Mouse (Mus musculus) testis, adult 2 months (tissue): ENCODE measurements around the gene Sik2.

Experiments
- CTCF ChIP-seq: fragments of 200-500 bp; IDR thresholded peaks from 2 replicates; pipeline ENCODE4 v1.5.1; 2012; ENCODE audit warnings: low read depth, mild to moderate bottlenecking, inconsistent platforms, low read length, moderate library complexity; ENCODE audit not compliant: control insufficient read depth, insufficient read depth, insufficient replicate concordance
- POLR2A ChIP-seq: fragments of 200-500 bp; IDR thresholded peaks from 2 replicates; pipeline ENCODE4 v1.6.1; 2012; ENCODE audit warnings: low read depth, mild to moderate bottlenecking, inconsistent platforms, low read length, moderate library complexity; ENCODE audit not compliant: control insufficient read depth

DNA sequence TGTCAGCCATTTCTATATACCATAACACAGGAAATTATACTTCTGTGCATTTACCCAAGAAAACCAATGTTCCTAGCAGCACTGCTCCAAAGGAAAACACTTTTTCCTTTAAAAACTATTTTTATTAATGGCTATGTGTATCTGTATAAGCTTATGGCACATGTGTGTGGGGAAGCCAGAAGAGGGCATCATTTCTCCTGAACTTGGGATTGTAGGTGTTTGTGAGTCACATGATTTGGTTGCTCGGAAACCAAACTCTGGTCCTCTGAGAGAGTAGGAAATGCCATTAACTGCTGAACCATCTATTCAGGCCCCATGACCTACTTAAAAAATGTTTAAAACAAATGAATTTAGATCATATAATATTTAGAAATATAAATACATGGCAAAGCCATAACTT, 18.1 kb upstream of the Sik2 start:
- TF ChIP-seq POLR2A, result no peak
- no peak for TF ChIP-seq CTCF
